Mouse (Mus musculus): Measurements from ENCODE around the gene Nol4l.
"Not testable (repeated sequence)": the region's sequence is repeated elsewhere in the genome, so short reads cannot be mapped to it uniquely, and the experiment has no call there.

Nol4l gene

GRCm38 (mm10) chr2:153421233-153421632 is 108.5 kb downstream of the Nol4l start:
- in situ Hi-C loops (cut with MboI, MseI) = no loop called here

DNA sequence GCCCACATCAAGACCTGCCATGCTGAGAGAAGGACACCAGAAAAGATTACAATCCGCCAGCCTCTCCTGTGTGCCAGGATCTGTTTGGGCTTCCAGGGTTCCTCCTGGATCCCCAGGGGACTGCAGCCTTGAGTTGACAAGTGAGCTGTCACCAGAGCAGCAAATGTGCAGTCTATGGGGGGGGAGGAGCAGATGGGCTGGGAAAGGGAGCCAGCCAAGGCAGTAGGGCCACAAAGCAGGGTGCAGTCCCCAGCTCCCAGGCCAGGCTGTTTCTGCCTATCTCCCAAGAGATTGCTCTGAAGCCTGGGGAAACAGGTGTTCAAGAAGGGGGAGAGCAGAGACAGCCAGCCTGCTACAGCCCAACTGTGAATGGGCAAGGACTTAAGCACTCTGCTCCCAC is 111.4 kb downstream of the Nol4l start:
- in situ Hi-C loops (cut with MboI, MseI) = loop anchor here (5.0 kb wide), 1 partner anchor 346 kb away; no protein-coding TSS in a partner anchor

GRCm38 (mm10) chr2:153417841-153418240 is 111.9 kb downstream of the Nol4l start:
- in situ Hi-C loops (cut with MboI, MseI) = loop anchor here (5.0 kb wide), 1 partner anchor 346 kb away; no protein-coding TSS in a partner anchor

GRCm38 (mm10) chr2:153414607-153415006 is 115.2 kb downstream of the Nol4l start:
- in situ Hi-C loops (cut with MboI, MseI) = loop anchor here (5.0 kb wide), 1 partner anchor 342 kb away; no protein-coding TSS in a partner anchor

GRCm38 (mm10) chr2:153412563-153412962 is 117.2 kb downstream of the Nol4l start:
- in situ Hi-C loops (cut with MboI, MseI) = no loop called here

GRCm38 (mm10) chr2:153411557-153411956 is 118.2 kb downstream of the Nol4l start:
- in situ Hi-C loops (cut with MboI, MseI) = no loop called here

GRCm38 (mm10) chr2:153408971-153409370 is 120.8 kb downstream of the Nol4l start:
- in situ Hi-C loops (cut with MboI, MseI) = no loop called here

GRCm38 (mm10) chr2:153406882-153407281 is 122.9 kb downstream of the Nol4l start:
- in situ Hi-C loops (cut with MboI, MseI) = no loop called here

GRCm38 (mm10) chr2:153404882-153405281 is 124.9 kb downstream of the Nol4l start:
- in situ Hi-C loops (cut with MboI, MseI) = no loop called here

DNA sequence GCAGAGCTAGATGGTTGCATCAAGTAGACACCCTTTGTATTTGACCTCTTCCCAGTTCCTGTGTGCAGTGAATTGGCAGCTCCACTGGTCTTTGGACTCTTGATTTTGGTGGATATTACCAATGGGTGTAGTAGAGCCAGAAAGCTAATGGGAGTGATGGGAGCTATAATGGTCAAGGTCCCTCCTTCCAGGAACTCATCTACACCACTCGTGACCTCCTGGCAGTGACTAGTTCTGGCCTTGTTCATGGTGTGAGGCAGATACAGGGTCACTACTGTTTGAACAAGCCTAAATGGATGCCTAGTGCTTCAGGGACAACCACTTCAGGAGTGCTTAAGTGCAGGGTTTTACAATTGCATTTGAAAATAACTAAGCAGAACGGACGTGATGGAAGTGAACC is 125.7 kb downstream of the Nol4l start:
- in situ Hi-C loops (cut with MboI, MseI) = no loop called here

- in situ Hi-C loops (cut with MboI, MseI) = loop anchor here (10.0 kb wide), 1 partner anchor 1846 kb away; no protein-coding TSS in a partner anchor
Measured at GRCm38 (mm10) chr2:153399166-153399565, 130.6 kb downstream of the Nol4l start.

GRCm38 (mm10) chr2:153397790-153398515 is 131.8 kb downstream of the Nol4l start:
- in situ Hi-C loops (cut with MboI, MseI) = loop anchor here (10.0 kb wide), 1 partner anchor 1847 kb away; no protein-coding TSS in a partner anchor

GRCm38 (mm10) chr2:153393045-153393444 is 136.7 kb downstream of the Nol4l start:
- in situ Hi-C loops (cut with MboI, MseI) = loop anchor here (10.0 kb wide), 1 partner anchor 1852 kb away; no protein-coding TSS in a partner anchor

- in situ Hi-C loops (cut with MboI, MseI) = loop anchor here (10.0 kb wide), 1 partner anchor 1855 kb away; no protein-coding TSS in a partner anchor
Measured at GRCm38 (mm10) chr2:153389831-153390230, 139.9 kb downstream of the Nol4l start.

DNA sequence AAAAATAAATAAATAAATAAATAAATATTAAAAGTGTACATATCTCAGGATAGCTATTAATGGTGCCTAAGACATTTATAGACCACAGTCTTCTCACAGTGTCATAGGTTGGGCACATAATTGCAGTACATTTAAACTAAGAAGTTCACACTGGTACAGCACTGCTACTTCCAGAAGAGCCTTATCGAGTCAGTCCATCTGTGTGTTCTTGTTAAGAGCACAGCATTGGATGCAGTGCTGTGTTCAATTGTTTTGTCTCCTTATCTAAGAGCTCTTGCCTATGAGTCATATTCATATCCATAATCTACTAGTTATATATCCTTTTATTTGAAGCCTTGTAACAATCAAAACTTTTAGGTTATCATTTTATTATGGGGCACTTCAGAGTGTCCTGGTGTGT is 149.3 kb downstream of the Nol4l start:
- in situ Hi-C loops (cut with MboI, MseI) = no loop called here

DNA sequence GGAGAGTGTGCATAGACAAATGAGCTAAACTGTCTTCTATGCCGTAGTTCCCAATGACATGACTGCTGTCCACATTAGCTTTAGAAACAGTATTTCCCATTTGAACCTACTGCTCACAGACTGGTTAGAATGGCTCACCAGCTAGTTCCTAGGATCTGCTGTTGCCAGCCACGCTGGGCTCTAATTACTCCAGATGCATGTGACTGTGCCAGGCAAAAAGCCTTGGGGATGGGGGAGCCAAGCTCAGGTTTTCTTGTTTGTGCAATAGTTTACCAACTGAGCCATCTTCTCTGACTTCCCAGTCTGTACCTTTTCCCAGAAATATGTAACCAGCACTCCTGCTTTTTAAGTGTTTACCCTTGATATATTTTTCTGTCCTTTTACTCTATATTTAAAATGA is 154.4 kb downstream of the Nol4l start:
- in situ Hi-C loops (cut with MboI, MseI) = loop anchor here (10.0 kb wide), 1 partner anchor 501 kb away; no protein-coding TSS in a partner anchor

- in situ Hi-C loops (cut with MboI, MseI) = loop anchor here (10.0 kb wide), 1 partner anchor 496 kb away; no protein-coding TSS in a partner anchor
Measured at GRCm38 (mm10) chr2:153370871-153371270, 158.9 kb downstream of the Nol4l start.

DNA sequence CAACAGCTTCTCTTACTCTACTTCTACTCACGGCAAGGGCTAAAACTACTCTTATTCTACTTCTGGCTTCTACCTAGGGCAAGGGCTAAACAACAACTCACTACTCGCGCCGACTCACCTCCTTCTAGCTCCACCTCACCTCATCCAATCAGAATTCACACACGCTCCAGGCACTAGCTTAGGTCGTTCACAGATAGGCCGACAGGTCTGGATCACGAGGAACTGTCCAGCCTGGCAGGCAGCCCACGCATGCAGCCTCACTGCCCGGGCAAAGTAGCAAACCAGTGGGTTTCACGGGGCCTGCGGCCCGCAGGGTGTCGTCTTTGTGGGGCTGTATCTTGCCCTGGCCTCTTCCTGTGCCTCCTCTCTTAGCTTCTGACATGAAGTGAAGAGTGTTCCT is 165.2 kb downstream of the Nol4l start:
- in situ Hi-C loops (cut with MboI, MseI) = not testable (repeated sequence)

- in situ Hi-C loops (cut with MboI, MseI) = no loop called here
Measured at GRCm38 (mm10) chr2:153361101-153361710, 168.6 kb downstream of the Nol4l start.

All from regulatory T cell (primary cell).